Mouse (Mus musculus): Measurements from ENCODE around the gene B430218F22Rik. TPM values are rescaled to one million over a fixed set of nuclear protein-coding genes. Genes with fewer than 3 reads are reported as not detected.

Gene B430218F22Rik
- polyA plus RNA-seq, 1 experiment from 2014 or later: 0.64 TPM

DNA sequence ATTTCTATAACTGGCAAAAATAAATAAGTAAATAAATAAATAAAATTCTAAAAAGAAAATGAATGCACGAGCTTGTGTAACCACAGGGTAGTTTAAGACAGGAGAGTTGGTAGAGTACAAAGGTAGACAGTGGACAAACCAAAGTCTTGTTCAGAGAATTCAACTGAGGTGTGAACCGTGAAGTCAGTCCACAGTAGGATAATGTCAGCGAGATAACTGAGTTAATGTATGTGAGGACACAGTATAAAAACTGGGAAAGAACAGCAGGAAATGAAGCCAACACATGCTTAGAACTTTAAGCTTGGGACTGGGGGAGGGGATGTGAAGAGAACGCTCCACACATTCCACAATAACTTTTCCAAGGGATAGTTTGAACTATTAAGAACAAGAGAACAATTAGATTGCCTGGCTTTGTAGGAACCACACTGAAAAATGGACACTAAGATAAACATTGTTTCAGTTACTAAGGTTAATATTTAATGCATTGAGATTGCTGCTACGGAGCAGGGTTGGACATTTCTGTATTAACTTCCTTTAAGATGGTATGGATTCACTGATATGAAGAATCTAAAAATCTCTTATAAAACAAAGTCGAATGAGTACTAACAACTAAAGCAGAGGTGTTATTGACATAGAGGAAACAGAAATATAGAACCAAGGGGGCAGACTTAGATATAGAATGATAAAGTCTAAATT is 25.0 kb downstream of the B430218F22Rik start:
- ATAC-seq (ENCODE audit: low FRiP score): no peak
- 81% methylated on average over 6 of the region's 6 CpGs for WGBS
- no peaks in the 10 kb centered on the region for H3K27me3 ChIP-seq
- H3K4me1 ChIP-seq (replicated peaks): no peaks in the 10 kb centered on the region
- H3K27ac ChIP-seq: no peak overlapping the region
- H3K9ac ChIP-seq: no peak overlapping the region
- no peak overlapping the region for H3K4me3 ChIP-seq
- no peaks in the 10 kb centered on the region for H3K9me3 ChIP-seq
- H3K4me2 ChIP-seq: no peak overlapping the region
- no peaks in the 10 kb centered on the region for H3K36me3 ChIP-seq

DNA sequence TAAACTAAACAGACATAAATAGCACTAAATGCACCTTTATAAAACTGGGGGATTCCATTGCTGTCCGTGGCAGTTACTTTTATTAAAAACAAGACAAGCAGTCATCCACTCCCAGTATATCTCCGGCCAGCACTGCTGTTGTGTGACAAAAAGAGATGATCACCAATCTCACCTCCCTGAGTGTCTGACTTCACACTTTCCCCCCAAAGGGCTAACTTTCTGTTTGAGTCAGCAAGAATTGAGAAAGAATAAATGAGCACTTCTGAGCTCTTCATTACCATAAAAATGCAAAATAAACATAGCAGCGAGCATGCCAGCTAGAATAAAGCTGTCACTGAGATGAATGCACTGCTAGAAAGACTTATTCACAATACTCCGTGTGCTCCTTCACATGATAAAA is 31.7 kb downstream of the B430218F22Rik start:
- 35% methylated on average over 4 of the region's 4 CpGs for WGBS

DNA sequence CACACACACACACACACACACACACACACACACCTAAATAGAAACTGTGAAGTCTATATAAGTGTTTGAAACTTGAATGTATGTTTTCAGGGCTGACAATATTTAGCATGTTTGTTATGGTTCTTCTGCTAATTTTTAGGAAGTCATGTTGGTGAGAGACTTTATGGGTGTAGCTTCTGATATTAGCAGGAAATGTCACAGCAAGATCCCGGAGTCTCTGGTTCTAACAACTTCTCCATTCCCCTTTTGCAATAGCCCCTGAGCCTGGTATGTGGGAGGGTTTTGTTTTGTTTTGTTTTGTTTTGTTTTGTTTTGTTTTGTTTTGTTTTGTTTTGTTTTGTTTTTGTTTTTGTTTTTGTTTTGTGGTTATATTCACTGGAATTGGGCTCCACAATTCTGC is 34.0 kb downstream of the B430218F22Rik start:
- Histone ChIP-seq H3K27me3 (no peaks in the 10 kb centered on the region), H3K9me3 (no peaks in the 10 kb centered on the region), H3K4me1 (replicated peaks) (no peaks in the 10 kb centered on the region), H3K36me3 (no peaks in the 10 kb centered on the region), H3K9ac (no peak overlapping the region), H3K4me2 (no peak overlapping the region), H3K27ac (no peak overlapping the region), H3K4me3 (no peak overlapping the region)
- 91% methylated on average over 1 of the region's 1 CpGs for WGBS
- no peak for ATAC-seq (ENCODE audit: low FRiP score)

More for the DNA sequence above, 31.7 kb downstream of the B430218F22Rik start:
- no peak for ATAC-seq (ENCODE audit: low FRiP score)
- H3K4me3 ChIP-seq: no peak overlapping the region
- no peaks in the 10 kb centered on the region for H3K4me1 ChIP-seq (replicated peaks)
- H3K27ac ChIP-seq: no peak overlapping the region
- no peaks in the 10 kb centered on the region for H3K27me3 ChIP-seq
- H3K9me3 ChIP-seq: no peaks in the 10 kb centered on the region
- H3K9ac ChIP-seq: no peak overlapping the region
- H3K4me2 ChIP-seq: no peak overlapping the region
- H3K36me3 ChIP-seq: no peaks in the 10 kb centered on the region

DNA sequence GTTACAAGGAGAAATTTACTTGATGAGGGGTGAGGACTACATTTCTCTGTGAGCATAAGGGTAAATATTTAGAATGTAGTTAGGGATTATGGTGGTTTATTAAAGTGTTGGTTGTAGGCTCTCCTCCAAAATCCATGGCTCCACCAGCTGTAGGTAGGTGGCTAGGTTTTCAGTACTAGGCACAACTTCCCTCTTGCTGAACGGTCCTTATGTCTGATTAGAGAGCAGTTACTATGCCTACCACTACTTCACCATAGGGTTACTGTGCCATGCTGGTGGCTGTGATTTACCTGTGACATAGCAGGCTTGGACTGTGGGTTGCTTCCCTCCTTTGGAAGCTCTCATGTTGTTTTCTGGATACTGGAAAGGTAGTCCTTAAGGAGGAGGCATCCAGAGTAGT is 34.4 kb downstream of the B430218F22Rik start:
- 88% methylated on average over 1 of the region's 1 CpGs for WGBS
- no peak for ATAC-seq (ENCODE audit: low FRiP score)

More for the DNA sequence above, 34.4 kb downstream of the B430218F22Rik start:
- no peak overlapping the region for H3K27ac ChIP-seq
- no peak overlapping the region for H3K4me2 ChIP-seq
- no peak overlapping the region for H3K4me3 ChIP-seq
- no peaks in the 10 kb centered on the region for H3K36me3 ChIP-seq
- no peaks in the 10 kb centered on the region for H3K4me1 ChIP-seq (replicated peaks)
- H3K27me3 ChIP-seq: no peaks in the 10 kb centered on the region
- no peak overlapping the region for H3K9ac ChIP-seq
- no peaks in the 10 kb centered on the region for H3K9me3 ChIP-seq

Other genes starting within 250 kb of the B430218F22Rik start
- gene Mrps30, start 622 bp downstream of the B430218F22Rik start, polyA plus RNA-seq (2015; fragmentation: Nextera tagmentation; extraction: Ambion mirVana): 24.2 and 25.0 TPM in 2 replicates